8 mouse cellular contexts compared by ENCODE assay signal in the genomic region with DNA sequence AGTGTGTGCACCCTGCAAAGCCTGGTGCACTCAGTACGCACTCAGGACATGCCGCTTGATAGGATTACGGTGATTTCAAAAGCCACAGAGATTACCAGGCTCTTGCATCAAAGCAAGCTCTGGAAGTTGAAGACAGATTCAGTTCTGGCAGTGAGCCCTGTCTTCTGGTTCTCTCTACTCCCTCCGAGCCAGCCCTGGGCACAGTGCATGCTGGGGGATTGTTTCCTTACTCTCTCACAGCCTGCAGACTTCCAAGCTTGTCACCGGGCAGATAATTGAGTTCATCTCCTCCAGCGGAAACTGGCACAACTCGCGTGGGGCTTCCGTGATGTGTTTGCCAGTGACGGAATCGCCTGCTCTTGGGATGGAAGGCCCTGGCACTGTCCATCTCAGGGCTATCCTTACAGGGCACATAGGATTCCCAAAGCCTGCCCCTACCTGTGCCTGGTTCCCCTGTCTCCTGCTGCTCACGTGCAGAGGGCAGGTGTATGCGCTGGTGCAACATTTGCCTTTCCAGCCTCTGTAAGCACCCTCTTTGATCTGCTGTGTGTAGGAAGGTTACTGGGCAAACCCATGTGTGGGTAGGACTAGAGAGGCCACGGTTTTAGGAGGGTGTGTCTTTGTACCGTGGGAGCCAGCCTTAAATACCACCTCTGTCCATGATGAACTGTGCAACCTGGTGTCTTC. TPM values are rescaled to one million over a fixed set of nuclear protein-coding genes. Genes with fewer than 3 reads are reported as not detected.
DNase-seq lines count a peak whose midpoint lies in the region; ATAC-seq and TF ChIP-seq lines count a peak whose summit lies in the region.

No protein-coding gene starts in this region.

- H3K4me2 ChIP-seq in hindbrain, postnatal 0 days (ENCODE audit: low read depth, low read length) = no peak overlapping the region
- H3K4me2 ChIP-seq in lung, embryonic 16.5 days (ENCODE audit: low read depth, low read length) = no peak overlapping the region

- ATAC-seq in cerebellum, adult (ENCODE audit: insufficient number of reproducible peaks, low FRiP score, low TSS enrichment) = no peak
- peak; percentile 85 for ATAC-seq in hindbrain, postnatal 0 days
- peak; percentile 86 for ATAC-seq in lung, embryonic 16.5 days (ENCODE audit: low read depth)

- H3K27ac ChIP-seq in hindbrain, postnatal 0 days = peak overlapping the region; percentile 51
- H3K27ac ChIP-seq in lung, embryonic 16.5 days (ENCODE audit: low read length) = peak overlapping the region; percentile 11; the same call in 1 of the 2 replicates
- H3K27ac ChIP-seq in thymus, adult 2 months (ENCODE audit: control insufficient read depth, insufficient read depth, low read length) = no peak overlapping the region

- H3K9me3 ChIP-seq in hindbrain, postnatal 0 days (ENCODE audit: low read length) = no peaks in the 10 kb centered on the region
- no peaks in the 10 kb centered on the region for H3K9me3 ChIP-seq in lung, embryonic 16.5 days (ENCODE audit: control insufficient read depth, low read length)

- H3K4me1 ChIP-seq in hindbrain, postnatal 0 days (ENCODE audit: insufficient read depth, low read length) = peaks cover 10% of the 10 kb centered on the region
- H3K4me1 ChIP-seq in lung, embryonic 16.5 days (replicated peaks; ENCODE audit: control insufficient read depth, insufficient read depth, low read length) = peaks cover 6% of the 10 kb centered on the region; the same call in 1 of the 2 replicates
- H3K4me1 ChIP-seq in thymus, adult 2 months (replicated peaks; ENCODE audit: control insufficient read depth, insufficient read depth, low read length) = no peaks in the 10 kb centered on the region

- H3K4me3 ChIP-seq in hindbrain, postnatal 0 days (ENCODE audit: low read length) = no peak overlapping the region
- no peak overlapping the region for H3K4me3 ChIP-seq in lung, embryonic 16.5 days (ENCODE audit: low read length)
- H3K4me3 ChIP-seq in thymus, adult 2 months (ENCODE audit: control insufficient read depth, insufficient read depth, low read length) = no peak overlapping the region

- WGBS in hindbrain, postnatal 0 days = 35% methylated on average over 15 of the region's 15 CpGs
- 44% methylated on average over 15 of the region's 15 CpGs for WGBS in lung, embryonic 16.5 days
- WGBS in thymus, adult 2 months = 75% methylated on average over 15 of the region's 15 CpGs

- peak; percentile 25 for DNase-seq in cerebellum, adult 9-11 months
- DNase-seq in right cerebral cortex, adult 18-20 months = peak; percentile 62
- no peak for DNase-seq in right cerebral cortex, postnatal 25 days
- DNase-seq in hindbrain, postnatal 0 days (ENCODE audit: low spot score) = peak; percentile 83
- no peak for DNase-seq in spleen, postnatal 10 days (ENCODE audit: low spot score in 2 of 2)
- no peak for DNase-seq in thymus, adult 2 months

- TF ChIP-seq POLR2A in thymus, adult 2 months (IDR thresholded peaks at IDR 0.05; ENCODE audit: control insufficient read depth, extremely low read depth, insufficient read depth, low read length, poor library complexity) = no peak

- H3K27me3 ChIP-seq in hindbrain, postnatal 0 days (ENCODE audit: insufficient read depth, low read length) = no peaks in the 10 kb centered on the region
- no peaks in the 10 kb centered on the region for H3K27me3 ChIP-seq in lung, embryonic 16.5 days (ENCODE audit: control insufficient read depth, insufficient read depth, low read depth, low read length)
- no peaks in the 10 kb centered on the region; the same call in 1 of the 2 replicates for H3K27me3 ChIP-seq in thymus, adult 2 months (ENCODE audit: control insufficient read depth, insufficient read depth, low read length)

- no peak overlapping the region for H3K9ac ChIP-seq in hindbrain, postnatal 0 days (replicated peaks; ENCODE audit: low read length)
- no peak overlapping the region for H3K9ac ChIP-seq in lung, embryonic 16.5 days (ENCODE audit: low read length)

- H3K36me3 ChIP-seq in hindbrain, postnatal 0 days (ENCODE audit: insufficient read depth, low read length) = no peaks in the 10 kb centered on the region
- H3K36me3 ChIP-seq in lung, embryonic 16.5 days (ENCODE audit: control insufficient read depth, insufficient read depth, low read length) = no peaks in the 10 kb centered on the region
- no peaks in the 10 kb centered on the region for H3K36me3 ChIP-seq in thymus, adult 2 months (ENCODE audit: control insufficient read depth, insufficient read depth, low read length)

- TF ChIP-seq CTCF in hindbrain, postnatal 0 days (IDR thresholded peaks at IDR 0.05; ENCODE audit: low read depth) = no peak
- no peak for TF ChIP-seq CTCF in thymus, adult 2 months (IDR thresholded peaks at IDR 0.05; ENCODE audit: borderline replicate concordance, control insufficient read depth, extremely low read depth, insufficient read depth, low read length, poor library complexity)

RNA-seq across cellular contexts. Expression of a gene that starts 32.7 kb away (rescaled TPM):
- total RNA-seq in hindbrain, postnatal 0 days (2014; rRNA removed) = 13.2 and 17.9 TPM in 2 replicates
- 10.0 and 11.2 TPM in 2 replicates for polyA plus RNA-seq in hindbrain, postnatal 0 days (2015; fragmentation: Nextera tagmentation; extraction: Ambion mirVana)
- polyA plus RNA-seq in lung, embryonic 16.5 days (2015; fragmentation: Nextera tagmentation; extraction: Ambion mirVana) = 18.9 and 23.1 TPM in 2 replicates
- 19.5 and 48.9 TPM in 2 replicates for polyA plus RNA-seq in thymus, adult 2 months (2012; rRNA removed)

Comparison
In these comparisons a context has a peak if more than half of its experiments do, and no peak if none do; other contexts are left out.
1. DNase-seq: peak in cerebellum, adult 9-11 months (single experiment), right cerebral cortex, adult 18-20 months (single experiment) and hindbrain, postnatal 0 days (single experiment); none in right cerebral cortex, postnatal 25 days (single experiment), spleen, postnatal 10 days (0 of 2) and thymus, adult 2 months (single experiment).